Mouse (Mus musculus) G1E (cell line): ENCODE results near the gene Vdr. TPM values are rescaled to one million over a fixed set of nuclear protein-coding genes. Genes with fewer than 3 reads are reported as not detected.

Experiments used
- ATAC-seq: 2 replicates; pipeline ENCODE4 v1.8.0; 2016; ENCODE audit warnings: mild to moderate bottlenecking; ENCODE audit not compliant: insufficient number of reproducible peaks, poor library complexity, low FRiP score, severe bottlenecking; ENCODE audit errors: extremely low read depth
- DNase-seq: peaks from one replicate; pipeline ENCODE4 v3.0.0; 2012; ENCODE audit warnings: low spot score
- H3K27me3 ChIP-seq: 2 replicates; pipeline ENCODE4 v1.6.1; 2012; ENCODE audit warnings: mild to moderate bottlenecking, low read length, inconsistent platforms; ENCODE audit not compliant: insufficient read depth
- H3K36me3 ChIP-seq: replicated peaks from 2 replicates; pipeline ENCODE3; 2012; ENCODE audit warnings: mild to moderate bottlenecking, inconsistent platforms
- H3K4me1 ChIP-seq: 2 replicates; pipeline ENCODE4 v1.6.1; 2012; ENCODE audit warnings: low read depth, low read length, inconsistent platforms, mixed read lengths; ENCODE audit not compliant: insufficient read depth
- H3K4me3 ChIP-seq: 2 replicates; pipeline ENCODE4 v1.5.1; 2012; ENCODE audit warnings: low read depth, mild to moderate bottlenecking, inconsistent platforms, low read length, moderate library complexity, mixed read lengths
- H3K9me3 ChIP-seq: replicated peaks from 2 replicates; pipeline ENCODE4 v1.6.1; 2012; ENCODE audit warnings: inconsistent platforms
- CTCF ChIP-seq: IDR thresholded peaks from 2 replicates; pipeline ENCODE4 v1.5.1; 2012; ENCODE audit warnings: low read depth, low read length, inconsistent platforms, mixed read lengths
- GATA1 ChIP-seq: IDR thresholded peaks from 2 replicates; pipeline ENCODE4 v1.6.1; 2012; ENCODE audit warnings: borderline replicate concordance, low read length, inconsistent platforms, mixed read lengths
- GATA2 ChIP-seq: IDR thresholded peaks from 2 replicates; pipeline ENCODE4 v1.6.1; 2012; ENCODE audit warnings: low read depth, low read length, inconsistent platforms, borderline replicate concordance
- POLR2AphosphoS5 ChIP-seq: IDR thresholded peaks from 2 replicates; pipeline ENCODE4 v1.6.1; 2012; ENCODE audit warnings: low read depth, low read length, inconsistent platforms; ENCODE audit not compliant: insufficient replicate concordance
- TAL1 ChIP-seq: conservative IDR thresholded peaks from 2 replicates; pipeline ENCODE4 v1.6.1; 2012; ENCODE audit warnings: low read depth, low read length, inconsistent platforms, mixed read lengths
- polyA plus RNA-seq: library from polyadenylated mRNA; stranded (reverse); fragments of >175 nt; gene quantifications from 2 replicates; pipeline ENCODE4 v1.2.3, GENCODE M21; 2012
- total RNA-seq, 2 experiments: library from RNA; stranded (forward) in 1 of 2; stranded (reverse) in 1 of 2; fragments of 200-1000 nt in 1 of 2; fragments of >200 nt in 1 of 2; fragmentation: Nextera tagmentation in 1 of 2; gene quantifications; 2 replicates each; pipeline ENCODE4 v1.2.3; 2014 to 2017

The Vdr gene
- total and polyA plus RNA-seq, 3 experiments, result 0.09 to 0.45 (median 0.33) TPM

- Histone ChIP-seq H3K4me3 (peak overlapping the region; percentile 59; the same call in 1 of the 2 replicates), H3K4me1 (peaks cover 18% of the 10 kb centered on the region), H3K9me3 (no peaks in the 10 kb centered on the region), H3K27me3 (peaks cover 59% of the 10 kb centered on the region), H3K36me3 (no peaks in the 10 kb centered on the region)
- DNase-seq, result peak; percentile 71
- TF ChIP-seq POLR2AphosphoS5 (no peak), TAL1 (no peak), GATA1 (no peak), GATA2 (no peak), CTCF (no peak)
- peak; percentile 65 for ATAC-seq
Measured at GRCm38 (mm10) chr15:97907801-97908751, 2.4 kb downstream of the Vdr start.

- Histone ChIP-seq H3K4me3 (no peak overlapping the region), H3K9me3 (no peaks in the 10 kb centered on the region), H3K27me3 (peaks cover 54% of the 10 kb centered on the region), H3K4me1 (peaks cover 18% of the 10 kb centered on the region), H3K36me3 (no peaks in the 10 kb centered on the region)
- no peak for TF ChIP-seq TAL1
- TF ChIP-seq POLR2AphosphoS5, result no peak
- no peak for TF ChIP-seq CTCF
- no peak for TF ChIP-seq GATA2
- TF ChIP-seq GATA1, result no peak
- no peak for DNase-seq
- ATAC-seq, result peak; percentile 64
Measured at GRCm38 (mm10) chr15:97907202-97907601, 3.2 kb downstream of the Vdr start.

- Histone ChIP-seq H3K4me3 (no peak overlapping the region), H3K9me3 (no peaks in the 10 kb centered on the region), H3K4me1 (peaks cover 18% of the 10 kb centered on the region), H3K36me3 (no peaks in the 10 kb centered on the region), H3K27me3 (peaks cover 53% of the 10 kb centered on the region)
- DNase-seq (no peak), ATAC-seq (no peak)
- TF ChIP-seq POLR2AphosphoS5, result no peak
- no peak for TF ChIP-seq TAL1
- no peak for TF ChIP-seq GATA2
- no peak for TF ChIP-seq CTCF
- no peak for TF ChIP-seq GATA1
Measured at GRCm38 (mm10) chr15:97905281-97905680, 5.1 kb downstream of the Vdr start.

GRCm38 (mm10) chr15:97904339-97904991 lies 6.0 kb downstream of the Vdr start:
- no peak for TF ChIP-seq GATA1
- TF ChIP-seq GATA2, result no peak
- TF ChIP-seq CTCF, result no peak
- no peak for TF ChIP-seq POLR2AphosphoS5
- no peak for TF ChIP-seq TAL1
- Histone ChIP-seq H3K4me3 (no peak overlapping the region), H3K27me3 (peaks cover 56% of the 10 kb centered on the region), H3K36me3 (no peaks in the 10 kb centered on the region), H3K9me3 (no peaks in the 10 kb centered on the region), H3K4me1 (peaks cover 18% of the 10 kb centered on the region)
- no peak for ATAC-seq
- DNase-seq, result no peak

- TF ChIP-seq GATA1, result no peak
- TF ChIP-seq GATA2, result no peak
- no peak for TF ChIP-seq CTCF
- TF ChIP-seq TAL1, result no peak
- no peak for TF ChIP-seq POLR2AphosphoS5
- H3K9me3 ChIP-seq, result no peaks in the 10 kb centered on the region
- peaks cover 16% of the 10 kb centered on the region for H3K4me1 ChIP-seq
- DNase-seq, result no peak
- no peak overlapping the region for H3K4me3 ChIP-seq
- peaks cover 51% of the 10 kb centered on the region for H3K27me3 ChIP-seq
- ATAC-seq, result no peak
- H3K36me3 ChIP-seq, result no peaks in the 10 kb centered on the region
Measured at GRCm38 (mm10) chr15:97903261-97904009, 7.0 kb downstream of the Vdr start.

- TF ChIP-seq TAL1 (no peak), CTCF (no peak), GATA2 (no peak), GATA1 (no peak), POLR2AphosphoS5 (no peak)
- Histone ChIP-seq H3K4me1 (0 out of 2 replicates have a peak, but pooled peaks cover 2% of the 10 kb centered on the region), H3K9me3 (no peaks in the 10 kb centered on the region), H3K27me3 (peaks cover 46% of the 10 kb centered on the region), H3K36me3 (no peaks in the 10 kb centered on the region), H3K4me3 (no peak overlapping the region)
- ATAC-seq, result no peak
- DNase-seq, result no peak
Measured at GRCm38 (mm10) chr15:97900991-97901390, 9.4 kb downstream of the Vdr start.
